Mouse (Mus musculus) layer of hippocampus, postnatal 14 days (tissue): ENCODE measurements around the gene Lats1. TPM values are rescaled to one million over a fixed set of nuclear protein-coding genes. Genes with fewer than 3 reads are reported as not detected.
"Not testable (repeated sequence)": the region's sequence is repeated elsewhere in the genome, so short reads cannot be mapped to it uniquely, and the experiment has no call there.

Experiments
- DNase-seq, 2 experiments: peaks; one replicate each; pipeline ENCODE4 v3.0.0; 2021 to 2022; ENCODE audit warnings: low spot score in 2 of 2, mixed read lengths in 1 of 2
- total RNA-seq, 2 experiments: library from RNA; stranded (reverse); gene quantifications; 2 replicates each; pipeline ENCODE4 v1.2.3; 2021

The Lats1 gene
- total RNA-seq, 2 experiments from 2014 or later = 46.5 to 47.4 TPM

DNA sequence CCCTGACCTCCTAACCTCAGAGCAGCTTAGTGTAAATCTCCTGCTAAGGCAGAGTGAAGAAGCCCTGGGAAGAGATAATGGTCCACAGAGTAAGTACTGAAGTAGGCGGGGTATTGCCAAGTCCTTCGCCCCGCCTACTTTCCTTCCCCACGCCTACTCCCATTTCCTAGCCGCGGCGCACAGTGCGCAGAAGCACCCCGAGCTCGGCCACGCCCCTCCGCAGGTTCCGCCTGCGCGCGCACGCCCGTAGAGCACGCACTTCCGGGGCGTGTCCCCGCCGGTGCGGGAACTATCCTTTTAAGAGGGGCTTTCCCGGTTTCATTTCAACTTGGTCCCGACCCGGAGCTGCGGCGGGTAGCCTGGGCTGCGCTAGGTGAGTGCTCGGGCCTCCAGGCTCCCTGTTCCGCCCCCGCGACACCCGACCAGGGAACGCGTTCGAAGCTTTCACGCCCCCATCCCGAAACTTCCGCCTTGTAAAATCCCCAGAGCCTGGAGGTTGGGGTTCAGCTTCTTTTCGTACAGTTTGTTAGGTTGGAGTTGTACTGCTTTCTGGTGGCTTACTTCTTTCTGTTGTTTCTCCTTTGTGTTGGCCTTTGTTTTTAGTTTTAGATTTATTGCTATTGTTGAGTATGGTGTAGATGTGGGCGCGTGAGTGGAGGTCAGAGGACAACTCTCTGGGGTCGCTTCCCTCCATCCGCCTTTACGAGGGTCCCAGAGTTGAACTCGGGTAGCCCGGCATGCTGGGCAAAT lies 44.9 kb downstream of the Lats1 start, which contains the start of gene Katna1:
Katna1 (plus strand) TSS at position 250 of the 750 bp plus-strand sequence.
- peak; percentile 85 to 91 for DNase-seq

- DNase-seq = no peak
These were observed 45.4 kb downstream of the Lats1 start for GRCm38 (mm10) chr10:7726501-7726812.

GRCm38 (mm10) chr10:7727011-7727410 lies 46.0 kb downstream of the Lats1 start:
- no peak for DNase-seq

DNA sequence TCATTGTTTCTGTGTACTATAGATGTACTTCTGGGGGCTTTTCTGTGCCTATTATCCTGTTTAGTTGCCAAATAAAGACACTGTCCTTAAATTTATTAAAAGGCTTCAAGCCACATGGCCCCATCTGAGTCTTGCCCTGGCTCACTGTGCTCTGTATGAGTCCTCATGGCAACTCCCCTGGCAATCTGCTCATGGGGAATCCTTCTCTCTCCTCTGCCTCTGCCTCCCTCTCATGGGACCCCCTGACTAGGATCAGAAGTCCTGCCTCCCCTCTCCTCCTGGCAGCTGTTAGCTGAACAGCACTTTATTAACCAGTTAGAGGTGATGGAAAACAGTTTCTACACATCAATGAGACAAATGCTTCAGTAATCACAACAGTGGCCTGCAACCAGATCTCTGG lies 50.6 kb downstream of the Lats1 start:
- no peak for DNase-seq

- DNase-seq = peak in 1 of 2 experiments; percentile 37
These were observed 56.1 kb downstream of the Lats1 start for GRCm38 (mm10) chr10:7737122-7737521.

DNA sequence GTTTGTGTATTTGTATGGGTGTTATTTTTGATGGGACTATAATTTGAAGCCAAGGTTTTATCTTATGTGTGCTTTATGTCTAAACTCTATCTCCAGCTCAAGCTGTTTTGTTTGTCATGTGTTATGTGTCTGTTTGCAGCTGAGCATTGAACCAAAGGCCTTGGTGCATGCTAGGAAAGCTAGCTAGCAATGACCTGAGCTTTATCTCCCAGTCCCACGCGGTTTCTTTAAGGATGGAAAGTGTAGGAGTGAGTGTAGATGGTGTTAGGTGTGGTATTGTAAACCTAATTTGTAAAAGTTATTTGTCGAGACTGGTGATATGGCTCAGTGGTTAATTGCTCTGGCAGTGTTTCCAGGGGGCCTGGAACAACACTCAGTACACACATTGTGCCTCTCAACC lies 56.9 kb downstream of the Lats1 start:
- DNase-seq = no peak

- DNase-seq = not testable (repeated sequence)
These were observed 64.5 kb downstream of the Lats1 start for GRCm38 (mm10) chr10:7745528-7745927.

DNA sequence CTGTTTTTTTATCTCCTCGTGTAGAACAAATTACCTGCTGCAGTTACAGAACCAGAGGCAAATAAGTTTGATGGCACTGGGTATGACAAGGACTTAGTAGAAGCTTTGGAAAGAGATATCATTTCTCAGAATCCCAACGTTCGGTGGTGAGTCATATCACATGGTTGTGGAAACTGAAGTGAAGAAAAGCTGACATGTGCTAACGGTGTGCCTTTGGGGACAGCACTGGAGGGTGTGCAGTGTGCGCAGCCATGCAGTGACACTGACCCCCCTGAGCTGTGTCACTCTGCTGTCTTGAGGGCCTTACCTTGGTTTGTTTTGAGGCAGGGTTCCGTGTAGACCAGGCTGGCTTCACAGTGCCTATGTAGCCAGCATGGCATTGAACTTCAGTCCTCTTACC lies 67.7 kb downstream of the Lats1 start:
- DNase-seq = no peak

DNA sequence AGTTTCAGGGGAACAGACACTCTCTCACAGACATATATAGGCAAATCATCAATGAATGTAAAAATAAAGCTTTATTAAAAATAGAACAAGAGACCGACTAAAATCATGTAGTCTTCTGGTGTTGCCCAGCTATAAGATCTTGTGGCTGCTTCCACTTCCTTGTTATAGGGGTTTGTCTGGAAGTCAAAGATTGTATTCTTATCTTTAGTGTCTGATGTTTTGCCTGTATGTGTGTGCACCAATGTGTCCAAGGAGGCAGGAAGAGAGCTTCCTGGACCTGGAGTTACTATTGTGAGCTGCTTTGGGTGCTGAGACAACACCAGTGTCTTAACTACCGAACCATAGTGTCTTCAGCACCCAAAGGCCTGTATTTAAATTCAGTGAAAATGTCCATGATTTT lies 76.5 kb downstream of the Lats1 start:
- no peak for DNase-seq

Other genes starting within 250 kb of the Lats1 start
- under 1 TPM; 0.24 to 0.74 TPM for gene Ulbp1, start 207.6 kb upstream of the Lats1 start, total RNA-seq
- 100 to 1,000 TPM; 161 to 173 TPM for gene Lrp11, start 91.4 kb upstream of the Lats1 start, total RNA-seq
- 1 to 10 TPM; 4.1 to 4.7 TPM for gene Nup43, start 13.7 kb upstream of the Lats1 start, total RNA-seq
- 100 to 1,000 TPM; 145 TPM for gene Pcmt1, start 78 bp upstream of the Lats1 start, total RNA-seq
- 10 to 100 TPM; 14.1 to 15.0 TPM for gene Katna1, start 44.8 kb downstream of the Lats1 start, total RNA-seq
- 10 to 100 TPM; 22.5 to 25.0 TPM for gene Ginm1, start 111.6 kb downstream of the Lats1 start, total RNA-seq
- 10 to 100 TPM; 32.7 to 35.4 TPM for gene Ppil4, start 111.7 kb downstream of the Lats1 start, total RNA-seq
- gene Zc3h12d, start 151.3 kb downstream of the Lats1 start, total RNA-seq = under 1 TPM; 0.09 to 0.21 TPM